Mouse (Mus musculus): ENCODE measurements around the gene Fgfr2.

DNA sequence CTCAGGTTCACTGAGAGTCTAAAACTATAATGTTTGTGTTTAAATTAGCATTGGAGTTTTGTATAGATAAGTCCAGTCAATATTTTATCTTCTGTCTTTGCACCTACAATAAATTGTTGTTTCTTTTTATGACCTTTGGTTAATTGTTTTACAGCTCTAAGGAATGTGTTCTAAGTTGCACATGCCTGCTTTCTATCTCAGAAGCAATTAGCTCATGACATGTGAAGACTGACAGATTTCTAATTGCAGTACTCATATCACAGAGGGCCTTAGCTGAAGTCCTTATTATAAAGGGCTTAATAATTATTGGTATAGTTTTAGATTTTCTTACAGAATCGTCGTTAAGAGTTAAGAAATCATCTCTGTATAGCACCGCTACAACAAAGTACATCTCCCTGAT is 1107.2 kb downstream of the Fgfr2 start:
- TF ChIP-seq ZNF384 (IDR thresholded peaks at IDR 0.05; ENCODE audit: low read depth, low read length) (no peak), ZC3H11A (IDR thresholded peaks at IDR 0.05; ENCODE audit: borderline replicate concordance, low read depth, low read length) (no peak), CHD2 (IDR thresholded peaks at IDR 0.05; ENCODE audit: low read depth, low read length) (no peak), HCFC1 (IDR thresholded peaks at IDR 0.05; ENCODE audit: borderline replicate concordance, insufficient read depth, low read length) (no peak), MAFK (IDR thresholded peaks at IDR 0.05; ENCODE audit: insufficient read depth, low read depth, low read length) (no peak)
